Mouse (Mus musculus) limb, embryonic 14.5 days (tissue): ENCODE results near the gene Dctn3. TPM values are rescaled to one million over a fixed set of nuclear protein-coding genes. Genes with fewer than 3 reads are reported as not detected.
"Not testable (repeated sequence)": the region's sequence is repeated elsewhere in the genome, so short reads cannot be mapped to it uniquely, and the experiment has no call there.

ENCODE experiments used
- ATAC-seq: fragments of 200-750 bp; cut with Nextera tagmentation; 2 replicates; pipeline ENCODE4 v1.8.0; 2017; ENCODE audit warnings: low read depth, moderate number of reproducible peaks, moderate TSS enrichment; ENCODE audit not compliant: low FRiP score
- DNase-seq: peaks from one replicate; pipeline ENCODE4 v3.0.0-alpha.2; 2015; ENCODE audit warnings: low spot score
- H3K27ac ChIP-seq: fragments of 300-500 bp; sonication (generic); replicated peaks from 2 replicates; pipeline ENCODE4 v1.5.1; 2014; ENCODE audit warnings: low read depth, mild to moderate bottlenecking, low read length, moderate library complexity, mixed read lengths
- H3K27me3 ChIP-seq: fragments of 300-500 bp; sonication (generic); 2 replicates; pipeline ENCODE4 v1.6.1; 2014; ENCODE audit warnings: low read length, mixed read lengths; ENCODE audit not compliant: control insufficient read depth, insufficient read depth
- H3K36me3 ChIP-seq: fragments of 300-500 bp; sonication (generic); 2 replicates; pipeline ENCODE4 v1.6.1; 2014; ENCODE audit warnings: mild to moderate bottlenecking, low read length, moderate library complexity, mixed read lengths; ENCODE audit not compliant: control insufficient read depth, insufficient read depth
- H3K4me1 ChIP-seq: fragments of 300-500 bp; sonication (generic); 2 replicates; pipeline ENCODE4 v1.6.1; 2014; ENCODE audit warnings: antibody characterized with exemption, low read length, mixed read lengths; ENCODE audit not compliant: control insufficient read depth, insufficient read depth
- H3K4me2 ChIP-seq: fragments of 300-500 bp; sonication (generic); replicated peaks from 2 replicates; pipeline ENCODE4 v1.6.1; 2014; ENCODE audit warnings: low read depth, mild to moderate bottlenecking, low read length, moderate library complexity; ENCODE audit not compliant: severe bottlenecking
- H3K4me3 ChIP-seq: fragments of 300-500 bp; sonication (generic); replicated peaks from 2 replicates; pipeline ENCODE4 v1.5.1; 2014; ENCODE audit warnings: low read length
- H3K9ac ChIP-seq: fragments of 300-500 bp; sonication (generic); 2 replicates; pipeline ENCODE4 v1.6.1; 2014; ENCODE audit warnings: mild to moderate bottlenecking, low read depth, low read length, moderate library complexity; ENCODE audit not compliant: severe bottlenecking
- H3K9me3 ChIP-seq: fragments of 300-500 bp; sonication (generic); 2 replicates; pipeline ENCODE4 v1.6.1; 2016; ENCODE audit warnings: low read length; ENCODE audit not compliant: control insufficient read depth
- POLR2A ChIP-seq: fragments of 200-500 bp; IDR thresholded peaks from 2 replicates; pipeline ENCODE4 v1.8.0; 2012; ENCODE audit warnings: inconsistent platforms, mild to moderate bottlenecking, moderate library complexity, borderline replicate concordance; ENCODE audit not compliant: insufficient read depth, insufficient read length; ENCODE audit errors: extremely low read depth
- WGBS: fragments of 180-500 bp; shearing (Covaris S2); extraction: QIAGEN DNeasy Blood & Tissue Kit; methylation state at CpG from one replicate; pipeline ENCODE4 v1.1.7; 2014; 5-methylcytosine and 5-hydroxymethylcytosine counted together
- polyA plus RNA-seq, 2 experiments: library from polyadenylated mRNA; depleted of rRNA in 1 of 2; stranded (reverse) in 1 of 2; unstranded in 1 of 2; fragments of >200 nt; fragmentation: Nextera tagmentation in 1 of 2; extraction: Ambion mirVana in 1 of 2; gene quantifications; 2 replicates each; pipeline versions ENCODE4 v1.2.1 to v1.2.3; 2012 to 2014

The Dctn3 gene
- polyA plus RNA-seq, 2 experiments, result 70.1 to 99.1 TPM

DNA sequence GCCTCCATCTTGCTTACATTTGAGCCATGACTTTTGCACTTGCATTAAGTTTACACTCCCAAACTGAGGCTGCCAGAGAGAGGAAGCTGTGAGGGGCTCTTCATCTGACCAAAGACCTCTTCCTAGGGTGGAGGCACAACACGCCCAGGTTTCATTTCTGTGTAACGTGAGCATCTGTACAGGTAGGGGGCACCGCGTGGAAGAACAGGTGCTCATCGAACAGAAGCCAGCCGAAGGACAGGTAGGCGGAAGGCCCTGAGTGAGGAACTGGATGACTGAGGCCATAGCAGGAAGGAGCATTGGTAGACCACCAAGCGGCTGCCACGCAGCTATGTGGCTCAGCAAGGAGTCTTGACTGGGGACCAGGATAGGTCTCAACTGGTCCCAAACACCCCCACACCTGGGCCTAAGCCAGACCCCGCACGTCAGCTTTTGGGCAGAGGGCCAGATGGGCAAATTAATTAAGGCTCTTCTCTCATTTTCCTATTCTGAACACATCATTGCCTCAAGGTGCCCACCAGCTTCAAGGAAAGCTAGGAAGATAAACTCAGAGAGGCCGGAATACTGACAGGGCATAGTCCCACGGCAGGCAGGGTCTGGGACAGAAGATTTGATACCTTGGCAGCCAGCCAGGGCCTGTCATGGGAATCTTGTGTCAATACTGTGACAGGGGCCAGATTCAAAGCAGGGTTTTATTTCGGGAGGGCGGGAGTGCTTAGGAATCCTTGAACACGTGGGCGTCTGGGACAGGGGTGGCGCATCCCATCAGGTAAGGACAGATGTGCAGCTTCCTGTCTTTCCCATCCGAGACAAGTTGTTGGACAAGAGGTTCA is 16.8 kb downstream of the Dctn3 start:
- Histone ChIP-seq H3K27ac (no peak overlapping the region), H3K27me3 (0 out of 2 replicates have a peak, but pooled peaks cover 18% of the 10 kb centered on the region), H3K4me3 (no peak overlapping the region), H3K4me1 (peaks cover 9% of the 10 kb centered on the region; the same call in 1 of the 2 replicates), H3K4me2 (no peak overlapping the region), H3K9ac (no peak overlapping the region), H3K9me3 (no peaks in the 10 kb centered on the region), H3K36me3 (0 out of 2 replicates have a peak, but pooled peaks cover under 1% of the 10 kb centered on the region)
- DNase-seq (no peak), ATAC-seq (no peak)
- no peak for TF ChIP-seq POLR2A
- WGBS, result 62% methylated on average over 19 of the region's 19 CpGs

DNA sequence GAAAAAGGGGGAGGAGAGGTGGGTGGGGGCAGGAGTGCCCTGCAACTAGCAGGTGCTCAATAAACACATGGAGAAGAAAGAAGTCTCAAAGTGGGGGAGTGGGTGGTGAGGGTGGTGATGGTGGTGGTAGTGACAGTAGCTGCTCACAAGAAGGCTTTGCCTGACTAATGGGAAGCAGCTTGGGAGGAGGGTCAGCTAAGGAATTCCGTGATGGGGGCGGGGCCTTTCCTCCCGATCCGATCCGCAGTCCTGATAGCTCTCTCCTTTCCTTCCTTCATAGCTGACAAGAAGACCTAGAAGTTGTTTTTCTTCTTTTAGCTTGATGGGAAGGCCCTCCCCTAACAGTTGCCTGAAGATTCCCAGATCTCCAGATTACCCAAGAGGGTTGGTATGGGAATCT is 18.3 kb downstream of the Dctn3 start:
- H3K27me3 ChIP-seq, result 0 out of 2 replicates have a peak, but pooled peaks cover 18% of the 10 kb centered on the region
- no peak overlapping the region for H3K4me2 ChIP-seq
- 4% methylated on average over 4 of the region's 5 CpGs for WGBS
- H3K4me3 ChIP-seq, result no peak overlapping the region
- no peak overlapping the region for H3K27ac ChIP-seq
- no peak for TF ChIP-seq POLR2A
- H3K9me3 ChIP-seq, result no peaks in the 10 kb centered on the region
- peaks cover 9% of the 10 kb centered on the region; the same call in 1 of the 2 replicates for H3K4me1 ChIP-seq
- no peak overlapping the region for H3K9ac ChIP-seq
- no peak for DNase-seq
- H3K36me3 ChIP-seq, result no peaks in the 10 kb centered on the region
- ATAC-seq, result no peak

- 82% methylated on average over 2 of the region's 2 CpGs for WGBS
- DNase-seq, H3K9ac ChIP-seq, ATAC-seq, H3K36me3 ChIP-seq, H3K27ac ChIP-seq, H3K4me2 ChIP-seq, H3K4me1 ChIP-seq, H3K4me3 ChIP-seq, H3K9me3 ChIP-seq: not testable (repeated sequence)
- 0 out of 2 replicates have a peak, but pooled peaks cover 13% of the 10 kb centered on the region for H3K27me3 ChIP-seq
Observed at GRCm38 (mm10) chr4:41702226-41702625, 20.7 kb downstream of the Dctn3 start.

DNA sequence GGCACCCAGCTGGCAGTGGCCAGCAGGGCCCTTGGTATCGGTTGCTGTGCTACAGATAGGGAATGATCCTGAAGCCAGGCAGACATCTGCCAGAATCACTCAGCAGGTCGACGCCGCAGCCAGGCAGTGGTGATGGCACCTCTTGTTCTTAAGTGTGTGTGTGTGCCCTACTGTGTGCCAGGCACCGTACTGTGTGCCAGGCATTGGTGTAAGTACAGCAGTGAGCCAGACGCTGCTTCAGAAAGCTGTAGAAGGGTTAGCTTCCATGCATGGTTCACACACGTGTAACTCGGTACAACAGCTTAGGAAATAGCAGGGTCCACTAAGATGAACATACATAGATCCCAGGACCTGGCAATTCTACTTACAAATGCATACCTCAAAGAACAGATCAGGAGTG is 22.7 kb downstream of the Dctn3 start:
- H3K27me3 ChIP-seq, DNase-seq, H3K9ac ChIP-seq, H3K4me2 ChIP-seq, H3K4me1 ChIP-seq, ATAC-seq, H3K4me3 ChIP-seq, H3K9me3 ChIP-seq, H3K27ac ChIP-seq, H3K36me3 ChIP-seq: not testable (repeated sequence)
- WGBS, result no CpG with 5 or more reads among the region's 8 CpGs

- not testable (repeated sequence) for H3K4me1 ChIP-seq, H3K9me3 ChIP-seq, DNase-seq, H3K9ac ChIP-seq, H3K36me3 ChIP-seq, ATAC-seq, H3K4me3 ChIP-seq, H3K27ac ChIP-seq, H3K27me3 ChIP-seq
- H3K4me2 ChIP-seq, result peak within 1 kb of the TSS; percentile 25; the same call in 1 of the 2 replicates
- 74% methylated on average over 8 of the region's 10 CpGs for WGBS
Observed at GRCm38 (mm10) chr4:41699783-41700182, 23.2 kb downstream of the Dctn3 start, which contains the start of gene Il11ra1. Il11ra1 (plus strand) TSS chr4:41699989.

- DNase-seq, H3K27ac ChIP-seq, H3K4me3 ChIP-seq, H3K4me1 ChIP-seq, H3K9me3 ChIP-seq, H3K27me3 ChIP-seq, H3K9ac ChIP-seq, H3K36me3 ChIP-seq, ATAC-seq: not testable (repeated sequence)
- 5% methylated on average over 16 of the region's 32 CpGs for WGBS
- peak overlapping the region; percentile 25; the same call in 1 of the 2 replicates for H3K4me2 ChIP-seq
Observed at GRCm38 (mm10) chr4:41698421-41699016, 24.5 kb downstream of the Dctn3 start.

GRCm38 (mm10) chr4:41696930-41697841 is 25.8 kb downstream of the Dctn3 start, which contains the start of gene Cntfr:
Cntfr (minus strand) TSS chr4:41697089.
- not testable (repeated sequence) for H3K36me3 ChIP-seq, H3K4me2 ChIP-seq, H3K27ac ChIP-seq, ATAC-seq, H3K4me1 ChIP-seq, H3K27me3 ChIP-seq, H3K9ac ChIP-seq, H3K9me3 ChIP-seq, H3K4me3 ChIP-seq, DNase-seq
- 10% methylated on average over 25 of the region's 40 CpGs for WGBS
